Mouse (Mus musculus): ENCODE measurements around the gene Cbx2. TPM values are rescaled to one million over a fixed set of nuclear protein-coding genes. Genes with fewer than 3 reads are reported as not detected.
A peak's percentile ranks its signal among the peaks of the same experiment; 100 is the strongest.

The Cbx2 gene
- total and polyA plus RNA-seq, 3 experiments = 13.1 to 13.3 TPM; not detected in 1

DNA sequence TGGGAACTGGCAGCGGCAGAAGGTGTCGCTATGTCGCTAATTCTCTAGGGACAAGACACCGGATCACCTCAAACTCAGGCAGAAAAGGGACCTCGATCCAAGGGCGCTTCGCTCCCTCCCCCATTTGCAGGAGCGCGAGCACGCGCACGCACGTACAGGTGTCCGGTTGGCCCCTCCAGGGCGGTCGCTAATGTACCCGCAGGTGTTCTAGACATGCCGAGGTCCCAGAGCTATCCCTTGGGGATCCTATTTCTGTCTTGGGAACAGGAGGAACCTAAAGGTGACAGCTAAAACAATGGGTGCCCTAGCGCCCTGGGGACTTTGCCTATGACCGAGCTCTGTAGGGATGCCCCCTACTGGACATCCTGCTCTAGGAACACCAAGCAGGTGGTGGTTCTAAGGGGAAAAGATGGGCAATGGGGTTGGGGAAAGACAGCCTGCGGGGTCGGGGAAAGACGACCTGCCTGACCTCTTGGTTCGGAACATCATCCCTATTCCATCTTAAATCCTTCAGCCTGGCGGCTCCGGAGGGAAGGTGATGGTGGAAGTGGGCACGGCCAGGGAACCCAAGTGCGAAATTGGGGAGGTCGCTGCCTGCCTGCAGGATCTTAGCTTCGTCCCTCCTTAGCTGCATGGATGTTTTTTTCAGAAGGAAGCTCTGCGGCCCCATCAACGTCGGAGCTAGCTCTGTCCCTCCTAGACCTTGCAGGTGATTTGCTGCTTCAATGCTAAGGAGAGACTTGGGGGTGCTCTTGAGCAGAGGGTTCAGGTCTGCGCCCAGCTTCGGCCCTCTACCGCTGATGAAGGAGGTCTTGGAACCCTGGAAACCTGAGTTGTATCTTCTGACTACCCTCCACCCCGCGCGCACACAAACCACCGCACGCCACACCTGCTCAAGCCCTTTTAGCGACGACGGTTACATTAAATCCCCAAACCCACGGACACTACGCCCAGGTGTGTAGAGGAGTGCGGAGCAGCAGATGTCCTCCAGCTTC, 31.9 kb downstream of the Cbx2 start:
- no peak overlapping the region for H3K9ac ChIP-seq (ENCODE audit: control insufficient read depth, low read depth, low read length, poor library complexity, severe bottlenecking)

DNA sequence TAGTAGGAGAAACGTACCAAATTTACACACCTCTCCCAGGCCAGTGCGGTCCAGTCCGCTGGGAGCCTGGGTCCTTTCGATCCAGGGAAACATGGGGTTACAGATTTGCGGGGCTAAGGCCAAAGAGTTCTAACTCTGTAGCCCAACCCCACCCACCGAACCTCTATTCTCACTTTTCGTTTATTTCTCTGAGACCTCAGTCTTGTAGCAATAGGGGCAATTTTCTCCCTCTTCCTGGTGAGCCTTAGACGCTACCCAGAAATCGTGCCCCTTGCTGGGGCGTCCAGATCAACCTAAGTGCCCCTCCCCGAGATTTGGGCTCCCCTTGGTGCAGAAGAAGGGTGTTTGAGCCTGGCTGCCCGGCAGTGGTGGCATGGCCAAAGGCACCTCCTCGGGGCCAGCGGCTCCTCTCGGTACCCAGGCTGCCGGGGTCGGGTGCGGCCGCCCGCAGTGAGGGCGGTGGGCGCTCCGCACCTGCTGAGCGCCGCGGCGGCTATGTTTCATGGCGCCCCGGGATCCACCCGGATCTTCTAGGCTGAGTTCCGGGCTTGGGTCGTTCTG, 32.9 kb downstream of the Cbx2 start:
- H3K4me1 ChIP-seq (ENCODE audit: control insufficient read depth in 1 of 2, insufficient read depth in 2 of 2, low read length in 2 of 2) = 0 out of 4 replicates have a peak, but pooled peaks cover 0 to 7% of the 10 kb centered on the region in 2 experiments
- no peak overlapping the region for H3K4me3 ChIP-seq (ENCODE audit: control insufficient read depth in 1 of 2, insufficient read depth in 1 of 2, low read depth in 2 of 2, low read length in 2 of 2)
- TF ChIP-seq POLR2AphosphoS5 (IDR thresholded peaks at IDR 0.05; ENCODE audit: borderline replicate concordance, low read depth, low read length) = no peak

More for the DNA sequence above, 31.9 kb downstream of the Cbx2 start:
- Histone ChIP-seq H3K27me3 (ENCODE audit: control insufficient read depth in 1 of 2, insufficient read depth in 2 of 2, low read length in 2 of 2) (peaks cover 0 to 1% of the 10 kb centered on the region in 2 experiments), H3K36me3 (ENCODE audit: control insufficient read depth in 1 of 2, insufficient read depth in 2 of 2, low read length in 2 of 2) (peaks cover 0 to 2% of the 10 kb centered on the region in 2 experiments; a peak in 1 of 4 replicates), H3K4me3 (ENCODE audit: control insufficient read depth in 1 of 2, insufficient read depth in 1 of 2, low read depth in 2 of 2, low read length in 2 of 2) (no peak overlapping the region), H3K9me3 (replicated peaks; ENCODE audit: insufficient read depth, low read length) (no peaks in the 10 kb centered on the region), H3K4me1 (ENCODE audit: control insufficient read depth in 1 of 2, insufficient read depth in 2 of 2, low read length in 2 of 2) (0 out of 4 replicates have a peak, but pooled peaks cover 0 to 7% of the 10 kb centered on the region in 2 experiments), H3K79me2 (ENCODE audit: control insufficient read depth, insufficient read depth, low read length, poor library complexity) (no peaks in the 10 kb centered on the region), H3K27ac (ENCODE audit: control insufficient read depth, low read depth, low read length) (no peak overlapping the region)
- no peak for TF ChIP-seq TAL1 (IDR thresholded peaks at IDR 0.05; ENCODE audit: low read length)
- no peak for TF ChIP-seq POLR2A (IDR thresholded peaks at IDR 0.05; ENCODE audit: control insufficient read depth in 1 of 2, insufficient read depth in 1 of 2, low read depth in 1 of 2, low read length in 2 of 2, poor library complexity in 1 of 2)
- TF ChIP-seq CTCF (IDR thresholded peaks at IDR 0.05 in 2 of 3, conservative IDR thresholded peaks at IDR 0.05 in 1 of 3; ENCODE audit: control insufficient read depth in 1 of 3, insufficient read depth in 1 of 3, low read depth in 2 of 3, low read length in 3 of 3, poor library complexity in 1 of 3, severe bottlenecking in 1 of 3) = peak in 1 of 3 experiments; percentile 4; a peak in 1 of 6 replicates
- no peak for DNase-seq (ENCODE audit: low read depth, low spot score)

DNA sequence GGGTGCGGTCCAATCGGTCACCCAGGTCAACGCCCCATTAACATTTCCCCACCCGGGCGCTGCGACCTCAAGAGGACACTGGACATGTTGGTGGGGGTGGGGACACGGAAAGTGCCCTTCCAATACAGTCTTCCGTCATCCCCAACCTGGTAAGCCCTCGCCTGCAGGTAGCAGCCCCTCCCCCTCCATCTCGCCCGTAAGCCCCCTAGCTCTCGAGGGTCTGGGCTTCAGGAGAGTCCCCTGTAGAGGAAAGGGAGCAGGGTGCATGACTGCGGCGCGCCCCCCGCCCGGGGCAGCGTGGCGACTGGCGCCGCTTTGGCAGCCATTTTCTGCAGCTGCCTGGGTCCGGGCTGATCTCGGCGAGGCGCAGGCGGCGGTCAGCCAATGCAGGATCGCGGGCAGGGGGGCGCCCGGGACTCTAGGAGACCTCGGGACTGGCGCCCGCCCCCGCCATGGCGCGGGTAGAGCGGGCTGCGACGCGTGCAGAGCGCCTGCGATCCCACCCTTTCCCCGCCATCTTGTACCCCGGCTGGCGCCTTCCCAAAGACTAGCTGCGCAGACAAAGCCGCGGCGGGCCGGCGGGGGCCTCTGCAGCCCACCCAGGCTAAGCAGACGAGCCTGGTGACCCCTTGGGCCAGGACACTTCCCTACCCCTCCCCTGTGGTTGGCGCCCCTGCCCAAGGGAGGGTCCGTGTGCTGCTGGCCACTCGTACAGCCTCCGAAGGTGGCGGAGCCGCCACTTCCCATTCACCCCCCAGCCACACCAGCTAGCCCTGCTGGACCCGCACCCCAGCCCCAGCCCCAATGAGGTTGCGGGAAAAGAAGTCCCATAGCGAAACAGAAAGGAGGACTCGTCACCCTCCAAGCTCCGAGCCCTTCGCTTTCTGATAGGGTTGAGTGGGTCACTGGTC, 33.8 kb downstream of the Cbx2 start:
- Histone ChIP-seq H3K36me3 (ENCODE audit: control insufficient read depth in 1 of 2, insufficient read depth in 2 of 2, low read length in 2 of 2) (peaks cover 0 to 2% of the 10 kb centered on the region in 2 experiments; a peak in 1 of 4 replicates), H3K4me3 (ENCODE audit: control insufficient read depth in 1 of 2, insufficient read depth in 1 of 2, low read depth in 2 of 2, low read length in 2 of 2) (no peak overlapping the region), H3K9ac (ENCODE audit: control insufficient read depth, low read depth, low read length, poor library complexity, severe bottlenecking) (no peak overlapping the region), H3K9me3 (replicated peaks; ENCODE audit: insufficient read depth, low read length) (no peaks in the 10 kb centered on the region), H3K79me2 (ENCODE audit: control insufficient read depth, insufficient read depth, low read length, poor library complexity) (no peaks in the 10 kb centered on the region), H3K27ac (ENCODE audit: control insufficient read depth, low read depth, low read length) (no peak overlapping the region), H3K4me1 (ENCODE audit: control insufficient read depth in 1 of 2, insufficient read depth in 2 of 2, low read length in 2 of 2) (0 out of 4 replicates have a peak, but pooled peaks cover 0 to 7% of the 10 kb centered on the region in 2 experiments), H3K27me3 (ENCODE audit: control insufficient read depth in 1 of 2, insufficient read depth in 2 of 2, low read length in 2 of 2) (no peaks in the 10 kb centered on the region)
- TF ChIP-seq POLR2AphosphoS2 (IDR thresholded peaks at IDR 0.05; ENCODE audit: low read length) = no peak
- no peak for TF ChIP-seq MXI1 (IDR thresholded peaks at IDR 0.05; ENCODE audit: low read depth, low read length)
- TF ChIP-seq ZMIZ1 (IDR thresholded peaks at IDR 0.05; ENCODE audit: low read depth, low read length) = no peak
- no peak for TF ChIP-seq MAZ (IDR thresholded peaks at IDR 0.05; ENCODE audit: low read depth, low read length)
- DNase-seq (ENCODE audit: low read depth, low spot score) = no peak

More for the DNA sequence above, 32.9 kb downstream of the Cbx2 start:
- H3K79me2 ChIP-seq (ENCODE audit: control insufficient read depth, insufficient read depth, low read length, poor library complexity) = no peaks in the 10 kb centered on the region
- H3K36me3 ChIP-seq (ENCODE audit: control insufficient read depth in 1 of 2, insufficient read depth in 2 of 2, low read length in 2 of 2) = peaks cover 0 to 2% of the 10 kb centered on the region in 2 experiments; a peak in 1 of 4 replicates
- no peak overlapping the region for H3K9ac ChIP-seq (ENCODE audit: control insufficient read depth, low read depth, low read length, poor library complexity, severe bottlenecking)
- DNase-seq (ENCODE audit: low read depth, low spot score) = no peak
- no peaks in the 10 kb centered on the region for H3K27me3 ChIP-seq (ENCODE audit: control insufficient read depth in 1 of 2, insufficient read depth in 2 of 2, low read length in 2 of 2)
- no peak overlapping the region for H3K27ac ChIP-seq (ENCODE audit: control insufficient read depth, low read depth, low read length)
- no peaks in the 10 kb centered on the region for H3K9me3 ChIP-seq (replicated peaks; ENCODE audit: insufficient read depth, low read length)
